Mouse (Mus musculus): ENCODE measurements around the gene Pacs2.

GRCm38 (mm10) chr12:113114856-113115538 lies 100.7 kb downstream of the Pacs2 start:
- no peak for TF ChIP-seq CTCF (IDR thresholded peaks at IDR 0.05; ENCODE audit: extremely low read depth, insufficient read depth, low read length)
- TF ChIP-seq POLR2A (IDR thresholded peaks at IDR 0.05; ENCODE audit: extremely low read depth, insufficient read depth, low read length), result no peak
